Mouse (Mus musculus) adrenal gland, postnatal 10 days (tissue): Measurements from ENCODE around the gene Gm3642. TPM values are rescaled to one million over a fixed set of nuclear protein-coding genes. Genes with fewer than 3 reads are reported as not detected.
A peak's percentile ranks its signal among the peaks of the same experiment; 100 is the strongest.
"Not testable (repeated sequence)": the region's sequence is repeated elsewhere in the genome, so short reads cannot be mapped to it uniquely, and the experiment has no call there.

ENCODE experiments used
- DNase-seq: peaks from one replicate; pipeline ENCODE4 v3.0.0; 2021; ENCODE audit warnings: mixed read lengths
- long read RNA-seq, 2 experiments: library from polyadenylated mRNA; stranded (forward); transcript quantifications; one replicate each; pipeline ENCODE4 v2.0.0; 2021
- total RNA-seq, 2 experiments: library from RNA; stranded (reverse); gene quantifications; 2 replicates each; pipeline ENCODE4 v1.2.3; 2021

The Gm3642 gene
- under 1 TPM in 1 of 2 experiments, not detected in 1; 0.42 TPM for total RNA-seq
- long read RNA-seq, experiment 1 = 0 reads
- long read RNA-seq, experiment 2 = 0 reads

DNA sequence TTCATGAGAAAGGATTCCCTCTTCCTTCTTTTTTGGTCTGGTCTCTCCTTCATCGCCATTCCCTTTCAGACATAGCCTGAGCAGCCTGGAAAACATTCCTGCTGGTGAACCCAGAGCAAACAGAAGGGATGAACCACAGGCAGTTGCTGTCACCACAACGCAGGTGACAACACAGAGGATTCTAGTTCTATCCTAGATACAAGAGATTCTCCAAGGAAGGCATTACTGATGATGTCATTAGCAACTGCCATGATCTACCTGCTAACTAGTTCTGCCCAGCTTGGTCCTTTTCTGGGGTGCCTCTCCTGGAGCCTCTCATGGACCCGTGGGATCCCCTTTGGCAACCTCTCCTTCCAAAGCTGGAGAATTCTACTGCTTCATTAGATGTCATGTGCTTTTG is at the start of gene Gm3642:
Gene Gm3642 (minus strand): TSS at position 101 of the 400 bp plus-strand sequence.
- not testable (repeated sequence) for DNase-seq

DNA sequence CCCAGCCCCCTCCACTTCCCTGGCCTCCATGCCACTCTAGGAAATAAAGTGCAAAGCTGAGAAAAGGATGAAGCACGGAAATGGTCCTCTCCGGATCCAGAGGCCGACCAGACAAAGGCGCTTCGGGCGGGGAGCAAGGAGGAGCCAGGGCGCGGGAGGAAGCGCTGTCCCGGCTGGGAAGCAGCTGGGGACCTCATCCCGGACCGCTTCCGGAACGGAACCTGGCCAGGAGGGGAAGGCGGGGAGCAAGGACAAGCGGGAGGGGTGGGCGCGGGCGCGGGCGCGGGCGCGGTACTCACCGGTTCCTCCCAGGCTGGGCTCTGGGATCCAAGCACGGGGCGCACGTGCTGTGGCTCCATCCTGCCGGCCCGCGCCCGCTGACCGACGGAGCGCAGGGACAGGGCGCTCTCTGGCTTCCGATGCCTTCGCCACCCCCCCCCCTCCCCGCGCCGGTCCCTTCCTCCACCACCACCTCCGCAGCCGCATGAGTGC is 49.5 kb upstream of the Gm3642 start, which contains the start of gene Gm3667:
Gene Gm3667 (minus strand): TSS at position 442 of the 492 bp plus-strand sequence.
- DNase-seq = peak; percentile 6

DNA sequence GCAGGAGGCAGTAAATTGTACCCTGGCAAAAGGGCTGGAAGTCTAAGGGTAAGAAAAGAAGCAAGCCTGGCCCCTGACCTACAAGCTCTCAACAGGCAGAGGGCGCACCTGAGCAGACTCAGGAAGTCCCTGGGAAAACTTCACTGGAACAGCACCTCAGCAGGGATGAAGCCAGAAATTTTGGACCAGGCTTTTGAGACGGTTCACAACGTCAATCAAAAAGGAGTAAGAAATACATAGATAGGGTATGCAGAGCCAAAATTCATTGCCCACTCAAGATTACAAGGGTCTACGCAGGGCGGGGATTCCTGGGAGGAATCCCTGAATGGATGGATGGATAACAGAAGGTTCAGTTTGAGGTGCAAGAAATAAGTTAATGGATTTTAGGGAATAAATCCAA is 48.7 kb upstream of the Gm3642 start:
- not testable (repeated sequence) for DNase-seq

DNA sequence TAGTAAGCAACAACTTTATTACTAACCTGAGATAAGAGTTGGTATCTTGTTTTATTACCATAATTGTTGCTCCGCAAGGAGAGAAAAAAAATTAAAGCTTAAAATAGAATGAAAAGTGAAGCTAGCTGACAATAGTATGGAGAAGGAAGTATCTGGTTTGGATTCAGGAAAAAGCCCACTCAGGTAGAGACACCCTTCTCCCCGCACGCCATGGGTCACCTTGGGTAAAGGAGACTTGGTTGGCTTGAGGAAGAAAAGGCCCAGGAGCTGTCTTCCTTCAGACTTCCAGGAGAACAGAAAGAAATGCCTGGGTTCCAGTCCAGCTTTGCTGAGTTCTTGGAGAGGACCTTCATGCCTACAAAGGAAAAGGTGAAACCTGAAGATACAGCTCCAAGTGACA is 16.8 kb downstream of the Gm3642 start:
- DNase-seq = not testable (repeated sequence)

Other genes with a start within 250 kb of the Gm3642 start
- gene Gm3629, start 249.7 kb downstream of the Gm3642 start, total RNA-seq = under 1 TPM; 0.64 to 0.99 TPM
- not detected for gene Gm3460, start 217.9 kb downstream of the Gm3642 start, total RNA-seq
- under 1 TPM in 1 of 2 experiments, not detected in 1; 0.18 TPM for gene Gm10251, start 156.1 kb downstream of the Gm3642 start, total RNA-seq
- gene Gm8050, start 120.1 kb downstream of the Gm3642 start, total RNA-seq = under 1 TPM in 1 of 2 experiments, not detected in 1; 0.45 TPM
- 1 to 10 TPM; 1.3 to 3.8 TPM for gene Gm3636, start 98.0 kb downstream of the Gm3642 start, total RNA-seq
- gene Gm8362, start 65.9 kb downstream of the Gm3642 start, total RNA-seq = under 1 TPM in 1 of 2 experiments, not detected in 1; 0.15 TPM
- gene Gm3667, start 49.7 kb upstream of the Gm3642 start, total RNA-seq = under 1 TPM; 0.33 to 0.54 TPM
- not detected for gene Gm6356, start 133.5 kb upstream of the Gm3642 start, total RNA-seq
- under 1 TPM; 0.30 to 0.42 TPM for gene Gm10406, start 187.1 kb upstream of the Gm3642 start, total RNA-seq
- gene Gm3685, start 204.7 kb upstream of the Gm3642 start, total RNA-seq = not detected